Mouse (Mus musculus) frontal cortex, adult 2 months (tissue): Measurements from ENCODE around the gene Adgre5. TPM values are rescaled to one million over a fixed set of nuclear protein-coding genes. Genes with fewer than 3 reads are reported as not detected.
A peak's percentile ranks its signal among the peaks of the same experiment; 100 is the strongest.

Experiments used
- DNase-seq, 2 experiments: peaks; one replicate each; pipeline ENCODE4 v3.0.0; 2022; ENCODE audit warnings: low spot score in 1 of 2; ENCODE audit errors: extremely low spot score in 1 of 2
- polyA plus RNA-seq: library from polyadenylated mRNA; depleted of rRNA; stranded (reverse); fragments of >200 nt; gene quantifications from 2 replicates; pipeline ENCODE4 v1.2.3, GENCODE M21; 2012

Gene Adgre5
- polyA plus RNA-seq, 1 experiment: 23.0 TPM

DNA sequence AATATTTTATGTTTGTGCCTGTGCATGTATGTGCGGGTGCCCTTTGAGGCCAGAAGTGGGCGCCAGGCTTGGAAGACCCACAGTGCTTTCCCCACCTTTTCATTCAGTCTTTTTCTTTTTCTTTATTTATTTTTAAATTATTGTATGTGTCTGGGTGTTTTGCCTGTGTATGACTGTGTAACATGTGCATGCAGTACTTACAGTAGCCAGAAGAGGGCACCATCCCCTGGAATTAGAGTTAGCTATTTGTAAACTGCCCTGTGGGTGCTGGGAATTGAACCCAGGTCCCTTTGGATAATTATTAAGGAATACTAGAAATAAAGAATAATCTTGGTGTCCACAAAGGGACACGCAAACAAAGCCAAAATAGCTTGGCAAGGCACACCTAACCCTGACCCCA, 15.1 kb upstream of the Adgre5 start:
- no peak for DNase-seq

DNA sequence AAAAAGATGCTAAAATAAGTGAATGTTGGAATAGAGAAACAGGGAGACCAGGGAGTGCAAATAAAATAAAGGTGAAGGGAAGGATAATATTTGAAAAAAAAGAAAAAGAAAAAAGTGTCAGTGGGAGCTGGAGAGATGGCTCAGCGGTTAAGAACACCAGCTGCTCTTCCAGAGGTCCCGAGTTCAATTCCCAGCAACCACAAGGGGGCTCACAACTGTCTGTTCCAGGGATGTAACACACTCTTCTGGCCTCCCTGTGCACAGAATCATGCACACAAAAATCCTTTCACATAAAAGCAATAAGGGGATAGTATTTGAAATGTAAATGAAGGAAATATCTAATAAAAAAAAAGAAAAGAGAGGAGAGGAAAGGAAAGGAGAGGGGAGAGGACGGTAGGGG, 13.0 kb upstream of the Adgre5 start:
- no peak for DNase-seq

- DNase-seq: no peak
These were observed 8.1 kb upstream of the Adgre5 start for GRCm38 (mm10) chr8:83749265-83749664.

DNA sequence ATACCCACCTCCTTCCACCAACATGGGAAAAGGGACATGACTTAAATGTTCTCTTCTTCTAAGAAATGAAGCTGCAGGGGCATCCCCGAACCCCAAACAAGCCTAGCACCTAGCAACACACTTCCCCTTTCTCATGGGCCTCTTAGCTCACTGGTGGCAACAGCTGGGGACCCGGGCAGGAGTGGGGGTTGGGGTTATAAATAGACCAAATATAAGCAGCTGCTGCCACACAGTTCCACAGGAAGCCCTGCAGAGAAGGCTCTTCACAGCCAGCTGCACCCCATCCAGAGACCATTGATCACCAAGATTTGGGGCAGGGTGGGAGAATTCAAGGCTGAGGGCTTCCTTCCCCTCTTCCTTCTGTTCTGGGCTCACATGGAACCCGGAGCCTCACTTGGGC, 7.6 kb upstream of the Adgre5 start:
- DNase-seq: no peak

- DNase-seq: peak in 1 of 2 experiments; percentile 62
These were observed 6.7 kb upstream of the Adgre5 start for GRCm38 (mm10) chr8:83747661-83748346.

DNA sequence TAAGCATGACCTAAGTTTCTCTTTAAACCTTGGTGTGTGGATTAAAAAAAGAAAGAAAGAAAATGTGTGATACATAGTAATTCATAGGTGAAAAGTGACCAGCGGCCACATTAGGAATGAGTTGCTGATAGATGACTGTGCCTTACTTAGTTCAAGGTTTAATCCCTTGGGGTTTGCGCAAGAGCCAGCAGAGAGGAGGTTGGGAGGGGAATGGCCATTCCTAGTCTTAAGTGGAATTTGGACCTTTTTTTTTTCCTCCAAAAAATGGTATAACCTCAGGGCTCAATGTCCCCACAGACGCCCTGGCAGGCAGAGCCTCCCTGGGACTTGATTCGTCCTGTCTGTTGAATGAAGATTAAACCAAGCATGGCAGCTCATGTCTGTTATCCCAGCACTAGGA, 2.9 kb upstream of the Adgre5 start:
- DNase-seq: no peak

- DNase-seq: no peak
These were observed 1.8 kb upstream of the Adgre5 start for GRCm38 (mm10) chr8:83742968-83743367.

DNA sequence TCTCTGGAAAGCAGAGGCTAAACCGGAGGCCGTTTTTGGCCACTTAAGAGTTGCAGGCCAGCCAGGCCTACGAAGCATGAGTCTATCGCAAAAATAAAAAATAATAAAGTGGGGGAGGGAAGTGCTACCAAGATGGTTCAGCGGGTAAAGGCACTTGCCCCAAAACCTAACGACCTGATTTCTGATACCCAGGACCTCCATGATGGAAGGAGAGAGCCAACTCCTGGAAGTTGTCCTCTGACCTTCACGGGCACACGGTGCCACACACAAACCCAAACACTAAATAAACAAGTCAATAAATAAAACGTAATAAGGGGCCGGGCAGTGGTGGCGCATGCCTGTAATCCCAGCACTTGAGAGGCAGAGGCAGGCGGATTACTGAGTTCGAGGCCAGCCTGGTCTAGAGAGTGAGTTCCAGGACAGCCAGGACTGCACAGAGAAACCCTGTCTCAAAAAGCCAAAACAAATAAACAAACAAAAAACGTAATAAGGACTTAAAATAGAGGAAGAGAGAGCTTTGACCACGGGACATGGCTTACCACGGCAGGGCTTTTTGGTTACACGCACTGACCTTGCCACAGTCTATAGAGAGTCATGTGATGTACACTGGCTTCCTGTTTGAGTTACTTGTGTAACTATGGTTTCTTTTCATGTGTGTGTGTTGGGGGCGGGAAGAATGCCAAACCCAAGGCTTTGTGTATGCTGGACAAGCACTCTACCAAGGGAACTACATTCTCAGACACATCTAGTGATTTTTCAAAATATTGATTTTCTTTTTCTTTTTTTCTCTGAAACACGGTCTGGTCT, 926 bp upstream of the Adgre5 start:
- no peak for DNase-seq

DNA sequence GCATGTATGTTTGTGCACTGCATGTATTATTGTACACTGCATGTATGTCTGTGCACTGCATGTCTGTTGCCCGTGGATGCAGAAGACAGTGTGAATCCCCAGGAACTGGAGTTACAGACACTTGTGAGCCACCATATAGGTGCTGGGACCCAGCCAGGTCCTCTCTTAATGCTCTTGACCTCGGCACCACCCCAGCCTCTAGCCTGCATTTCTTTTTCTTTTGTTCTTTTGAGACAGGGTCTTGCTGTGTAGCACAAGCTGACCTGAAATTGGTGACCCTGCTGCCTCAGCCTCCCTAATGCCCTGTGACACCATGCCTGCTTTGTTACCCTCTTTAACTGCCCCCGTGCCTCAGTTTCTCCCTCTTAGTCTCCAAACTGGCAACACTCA, 545 bp downstream of the Adgre5 start:
- DNase-seq: no peak

- DNase-seq: no peak
These were observed 1.2 kb downstream of the Adgre5 start for GRCm38 (mm10) chr8:83739711-83740468.

- DNase-seq: no peak
These were observed 2.0 kb downstream of the Adgre5 start for GRCm38 (mm10) chr8:83738949-83739710.

- DNase-seq: no peak
These were observed 3.1 kb downstream of the Adgre5 start for GRCm38 (mm10) chr8:83737852-83738562.

DNA sequence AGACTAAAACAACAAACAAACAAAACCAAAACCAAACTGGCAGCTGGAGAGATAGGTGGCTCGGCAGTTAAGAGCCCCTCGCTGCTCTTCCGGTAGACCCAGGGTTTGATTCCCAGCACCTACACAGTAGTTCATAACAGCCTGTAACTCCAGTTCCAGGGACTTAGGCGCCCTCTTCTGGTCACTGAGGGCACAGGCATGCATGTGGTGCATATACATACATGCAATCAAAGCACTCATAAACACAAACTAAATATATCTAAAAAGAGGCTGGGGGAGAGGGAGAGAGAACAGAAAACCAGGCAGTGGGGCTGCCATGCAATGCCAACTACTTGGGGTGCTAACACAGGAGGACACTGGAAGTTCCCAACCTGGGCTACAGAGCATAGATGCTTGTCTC, 3.8 kb downstream of the Adgre5 start:
- no peak for DNase-seq

GRCm38 (mm10) chr8:83736681-83737080, 4.4 kb downstream of the Adgre5 start:
- no peak for DNase-seq

- DNase-seq: no peak
These were observed 8.2 kb downstream of the Adgre5 start for GRCm38 (mm10) chr8:83732919-83733318.

GRCm38 (mm10) chr8:83731906-83732305, 9.2 kb downstream of the Adgre5 start:
- no peak for DNase-seq

DNA sequence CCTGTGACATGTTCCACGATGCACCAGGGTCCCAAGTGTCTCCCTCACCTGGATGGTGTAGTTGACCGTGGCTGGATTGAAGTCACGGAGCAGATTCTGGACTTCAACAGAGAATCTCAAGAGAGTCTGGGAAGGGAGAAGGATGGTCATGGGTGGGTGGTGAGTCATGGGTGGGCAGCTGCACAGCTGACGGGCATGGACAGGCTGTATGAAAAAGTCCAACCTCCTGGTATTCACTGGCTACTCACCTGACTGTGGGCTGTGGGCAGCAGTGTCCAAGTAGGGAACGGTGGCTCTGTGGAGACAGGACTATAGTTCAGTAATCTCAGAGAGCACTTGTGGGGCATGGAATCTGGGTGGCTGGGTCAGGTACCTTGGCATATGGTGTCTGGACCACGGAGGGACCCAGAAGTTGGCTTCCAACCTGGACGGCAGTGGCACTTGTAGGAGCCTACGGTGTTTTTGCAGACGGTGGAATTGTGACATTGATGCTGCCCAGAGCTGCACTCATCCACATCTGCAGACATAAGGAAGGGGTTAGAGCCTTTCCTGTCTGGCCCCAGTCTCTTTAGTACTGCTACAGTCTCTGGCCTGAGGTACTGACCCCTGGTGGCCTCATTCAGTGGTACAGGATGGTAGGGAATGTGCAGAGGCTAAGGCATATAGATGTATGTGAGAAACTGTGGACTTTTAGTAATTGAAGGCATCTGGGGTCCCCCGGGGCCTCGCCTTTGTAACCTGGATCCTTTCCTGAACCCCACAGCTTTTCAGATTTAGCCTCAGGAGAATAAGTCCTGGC, 11.9 kb downstream of the Adgre5 start:
- no peak for DNase-seq

- DNase-seq: no peak
These were observed 15.5 kb downstream of the Adgre5 start for GRCm38 (mm10) chr8:83725521-83726102.
